In the genomic region with DNA sequence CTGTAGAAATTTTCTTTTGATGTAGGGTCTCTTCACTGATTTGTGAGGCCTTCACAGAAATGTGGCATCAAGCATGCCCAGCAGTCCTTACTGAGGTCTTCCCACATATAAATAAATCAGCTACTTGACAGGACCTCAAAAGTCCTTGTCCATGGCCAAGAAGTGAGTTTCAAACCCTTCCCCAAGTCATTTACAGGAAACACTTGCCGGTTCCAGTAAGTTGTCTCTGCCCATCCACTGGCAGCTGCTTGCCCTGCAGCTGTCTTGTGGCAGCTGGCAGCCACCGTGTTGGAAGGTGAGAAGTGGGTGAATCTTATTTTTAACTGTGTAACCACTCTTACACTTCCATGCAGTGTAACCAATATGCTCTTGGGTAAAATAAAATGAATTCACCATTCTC, we compare ENCODE assay signal across 26 mouse cellular contexts.
DNase-seq lines count a peak whose midpoint lies in the region; ATAC-seq and TF ChIP-seq lines count a peak whose summit lies in the region.
"Had no signal": no experiment of that assay in that cellular context is flagged by ENCODE, and none has a peak within 500 bp of the region (broad histone marks: within the 10 kb centered on the region; RNA-seq: fewer than 3 reads in every experiment).

No protein-coding gene starts in this region.

- H3K36me3 ChIP-seq in spleen, adult 2 months (ENCODE audit: control insufficient read depth, insufficient read depth, low read length) = no peaks in the 10 kb centered on the region; the same call in none of the 2 replicates
- peaks cover 0 to 2% of the 10 kb centered on the region in 2 experiments for H3K36me3 ChIP-seq in CH12.LX (replicated peaks in 1 of 2; ENCODE audit: control insufficient read depth in 1 of 2, insufficient read depth in 1 of 2, low read length in 1 of 2)
- H3K36me3 ChIP-seq in forebrain, embryonic 12.5 days (replicated peaks) = no peaks in the 10 kb centered on the region
- H3K36me3 ChIP-seq in heart, embryonic 12.5 days = no peaks in the 10 kb centered on the region
- H3K36me3 ChIP-seq: embryonic facial prominence, embryonic 15.5 days; forebrain, embryonic 15.5 days; liver, embryonic 13.5 days; midbrain, embryonic 13.5 days; neural tube, embryonic 13.5 days had no signal

- no peaks in the 10 kb centered on the region for H3K27me3 ChIP-seq in spleen, adult 2 months (ENCODE audit: control insufficient read depth, insufficient read depth, low read length)
- H3K27me3 ChIP-seq in CH12.LX (replicated peaks) = no peaks in the 10 kb centered on the region
- H3K27me3 ChIP-seq in forebrain, embryonic 12.5 days = no peaks in the 10 kb centered on the region
- no peaks in the 10 kb centered on the region for H3K27me3 ChIP-seq in heart, embryonic 12.5 days (replicated peaks)
- H3K27me3 ChIP-seq: embryonic facial prominence, embryonic 15.5 days; forebrain, embryonic 15.5 days; liver, embryonic 13.5 days; megakaryocyte, embryonic 14.5 days; midbrain, embryonic 13.5 days; neural tube, embryonic 13.5 days had no signal

- dilution Hi-C loops in CH12.LX (cut with MboI; ENCODE audit: extremely low pct_ligation_motif_present, extremely low pct_unique_long_range_greater_than_20kb, low sequenced_read_pairs) = no loop called here

- TF ChIP-seq EP300 in CH12.LX (IDR thresholded peaks at IDR 0.05; ENCODE audit: low read length) = peak; percentile 20; the same call in 1 of the 2 replicates

- WGBS in spleen, adult 2 months = 13% methylated on average over 2 of the region's 2 CpGs
- WGBS in forebrain, embryonic 12.5 days = 81% methylated on average over 2 of the region's 2 CpGs
- 75% methylated on average over 2 of the region's 2 CpGs for WGBS in heart, embryonic 12.5 days

- no peak for TF ChIP-seq RAD21 in CH12.LX (IDR thresholded peaks at IDR 0.05; ENCODE audit: low read depth, low read length)

- no peak for ATAC-seq in forebrain, embryonic 12.5 days (ENCODE audit: low FRiP score)
- ATAC-seq in heart, embryonic 12.5 days (ENCODE audit: insufficient number of reproducible peaks, low FRiP score) = no peak
- ATAC-seq: forebrain, embryonic 15.5 days; inflammation-experienced regulatory T-cells, adult 6 months; midbrain, embryonic 13.5 days had no signal

- peak overlapping the region; percentile 64 for H3K27ac ChIP-seq in spleen, adult 2 months (ENCODE audit: insufficient read depth, low read length)
- no peak overlapping the region for H3K27ac ChIP-seq in CH12.LX (ENCODE audit: insufficient read depth, low read depth)
- no peak overlapping the region for H3K27ac ChIP-seq in forebrain, embryonic 12.5 days
- no peak overlapping the region for H3K27ac ChIP-seq in heart, embryonic 12.5 days (ENCODE audit: poor library complexity, severe bottlenecking)
- H3K27ac ChIP-seq: embryonic facial prominence, embryonic 15.5 days; forebrain, embryonic 15.5 days; hindbrain, embryonic 14.5 days; kidney, postnatal 0 days; layer of hippocampus, adult 2 months; liver, embryonic 13.5 days; midbrain, embryonic 13.5 days; neural tube, embryonic 13.5 days had no signal

- in situ Hi-C loops in CH12.LX (cut with MboI; ENCODE audit: low pct_ligation_motif_present, low pct_unique_long_range_greater_than_20kb, low sequenced_read_pairs) = no loop called here

- TF ChIP-seq CTCF in spleen, adult 2 months (IDR thresholded peaks at IDR 0.05; ENCODE audit: extremely low read depth, insufficient read depth, insufficient read length, insufficient replicate concordance) = no peak
- TF ChIP-seq CTCF in CH12.LX (conservative IDR thresholded peaks at IDR 0.05 in 1 of 2, IDR thresholded peaks at IDR 0.05 in 1 of 2; ENCODE audit: low read depth in 2 of 2, low read length in 2 of 2) = no peak

- peaks cover 25% of the 10 kb centered on the region; the same call in 1 of the 2 replicates for H3K4me1 ChIP-seq in spleen, adult 2 months (ENCODE audit: control insufficient read depth, insufficient read depth, insufficient read length)
- peaks cover 10 to 52% of the 10 kb centered on the region in 2 experiments for H3K4me1 ChIP-seq in CH12.LX (ENCODE audit: control insufficient read depth in 1 of 2, insufficient read depth in 2 of 2)
- H3K4me1 ChIP-seq in forebrain, embryonic 12.5 days = no peaks in the 10 kb centered on the region
- H3K4me1 ChIP-seq in heart, embryonic 12.5 days (replicated peaks) = peaks cover 6% of the 10 kb centered on the region
- H3K4me1 ChIP-seq: forebrain, embryonic 15.5 days; liver, embryonic 13.5 days; midbrain, embryonic 13.5 days; neural tube, embryonic 13.5 days had no signal

- no peaks in the 10 kb centered on the region for H3K79me2 ChIP-seq in CH12.LX (replicated peaks; ENCODE audit: control insufficient read depth, extremely low read depth, insufficient read depth, poor library complexity, severe bottlenecking)

- no peak overlapping the region for H3K4me3 ChIP-seq in spleen, adult 2 months (ENCODE audit: extremely low read depth, insufficient read depth, insufficient read length)
- no peak overlapping the region for H3K4me3 ChIP-seq in CH12.LX (replicated peaks in 1 of 3; ENCODE audit: low read depth in 2 of 3, low read length in 2 of 3, poor library complexity in 1 of 3)
- H3K4me3 ChIP-seq in forebrain, embryonic 12.5 days (replicated peaks) = no peak overlapping the region
- H3K4me3 ChIP-seq in heart, embryonic 12.5 days = no peak overlapping the region
- H3K4me3 ChIP-seq: embryonic facial prominence, embryonic 15.5 days; forebrain, embryonic 15.5 days; layer of hippocampus, adult 2 months; liver, embryonic 13.5 days; megakaryocyte, embryonic 14.5 days; midbrain, embryonic 13.5 days; neural tube, embryonic 13.5 days had no signal

- TF ChIP-seq POLR2A in spleen, adult 2 months (IDR thresholded peaks at IDR 0.05; ENCODE audit: low read depth, low read length) = no peak
- TF ChIP-seq POLR2A in CH12.LX (IDR thresholded peaks at IDR 0.05; ENCODE audit: low read depth, low read length) = no peak

- H3K9ac ChIP-seq in CH12.LX (ENCODE audit: insufficient read depth, low read depth) = no peak overlapping the region
- no peak overlapping the region for H3K9ac ChIP-seq in forebrain, embryonic 12.5 days
- H3K9ac ChIP-seq in heart, embryonic 12.5 days = no peak overlapping the region
- H3K9ac ChIP-seq: embryonic facial prominence, embryonic 15.5 days; forebrain, embryonic 15.5 days; hindbrain, embryonic 14.5 days; liver, embryonic 13.5 days; midbrain, embryonic 13.5 days; neural tube, embryonic 13.5 days had no signal

- DNase-seq in spleen, adult 2 months (ENCODE audit: low read depth in 1 of 2, low spot score in 2 of 2) = peak in 1 of 2 experiments; percentile 24
- no peak for DNase-seq in spleen, adult 12 weeks (ENCODE audit: low spot score)
- DNase-seq in CH12.LX (ENCODE audit: extremely low read depth) = no peak
- peak; percentile 28 for DNase-seq in gastrocnemius, postnatal 10 days
- peak; percentile 77 for DNase-seq in skeletal muscle tissue, adult 2 months (ENCODE audit: low read depth, low spot score)
- DNase-seq: cerebellum, adult 9-10 months; heart, adult 18-20 months; heart, postnatal 36 days; kidney, adult 18-20 months; liver, embryonic 13.5 days; lung, adult 2 months; lung, postnatal 36 days; retina, postnatal 1 day; right cerebral cortex, postnatal 25 days; thymus, postnatal 14 days had no signal

- H3K9me3 ChIP-seq in CH12.LX (replicated peaks; ENCODE audit: low read length) = no peaks in the 10 kb centered on the region
- no peaks in the 10 kb centered on the region for H3K9me3 ChIP-seq in forebrain, embryonic 12.5 days
- no peaks in the 10 kb centered on the region for H3K9me3 ChIP-seq in heart, embryonic 12.5 days (replicated peaks)
- H3K9me3 ChIP-seq: embryonic facial prominence, embryonic 15.5 days; forebrain, embryonic 15.5 days; liver, embryonic 13.5 days; megakaryocyte, embryonic 14.5 days; midbrain, embryonic 13.5 days; neural tube, embryonic 13.5 days had no signal

- H3K4me2 ChIP-seq in CH12.LX (ENCODE audit: insufficient read depth, low read depth, poor library complexity, severe bottlenecking) = no peak overlapping the region
- H3K4me2 ChIP-seq in forebrain, embryonic 12.5 days = no peak overlapping the region
- no peak overlapping the region for H3K4me2 ChIP-seq in heart, embryonic 12.5 days
- H3K4me2 ChIP-seq: embryonic facial prominence, embryonic 15.5 days; forebrain, embryonic 15.5 days; hindbrain, embryonic 14.5 days; liver, embryonic 13.5 days; midbrain, embryonic 13.5 days; neural tube, embryonic 13.5 days had no signal

TF ChIP-seq in CH12.LX, 34 proteins besides CTCF, POLR2A, EP300 and RAD21:
- peak; percentile 50; the same call in 1 of the 2 replicates for TF ChIP-seq TCF12 (IDR thresholded peaks at IDR 0.05; ENCODE audit: low read depth, low read length)
- no peak for TF ChIP-seq HCFC1 (IDR thresholded peaks at IDR 0.05; ENCODE audit: low read depth, low read length)

Comparison
In these comparisons a context has a peak if more than half of its experiments do, and no peak if none do; other contexts are left out.
1. DNase-seq: peak in gastrocnemius, postnatal 10 days (single experiment) and skeletal muscle tissue, adult 2 months (single experiment); none in spleen, adult 12 weeks (single experiment) and CH12.LX (single experiment).